Mouse (Mus musculus): ENCODE results near the gene Tnfrsf21. TPM values are rescaled to one million over a fixed set of nuclear protein-coding genes. Genes with fewer than 3 reads are reported as not detected.

Gene Tnfrsf21
- polyA plus RNA-seq, 1 experiment from 2014 or later = 32.9 TPM

- peak; percentile 43; the same call in 1 of the 2 replicates for ATAC-seq (ENCODE audit: insufficient number of reproducible peaks, low FRiP score, low TSS enrichment, low read depth)
- no peak overlapping the region for H3K27ac ChIP-seq (replicated peaks)
These were observed 119.3 kb downstream of the Tnfrsf21 start for GRCm38 (mm10) chr17:43135398-43136265.

DNA sequence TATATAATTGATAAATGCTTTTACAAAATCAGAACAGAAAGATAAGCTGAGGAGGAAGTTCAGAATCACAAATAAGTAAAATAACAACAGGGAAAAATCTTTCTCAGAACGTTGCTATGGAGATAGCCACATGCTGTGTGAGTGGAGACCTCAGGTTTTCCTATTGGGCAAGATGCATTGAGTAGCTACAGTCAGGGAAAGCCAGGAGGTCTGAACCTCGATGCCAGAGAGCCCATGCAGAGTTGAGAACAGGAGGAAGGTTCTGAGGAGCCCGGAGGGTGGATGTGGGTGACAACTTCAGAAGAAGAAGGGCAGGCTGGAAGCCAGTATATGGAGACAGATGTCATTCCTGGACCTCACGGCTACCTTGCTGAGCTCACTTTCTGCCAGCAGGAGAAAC is 120.4 kb downstream of the Tnfrsf21 start:
- no peaks in the 10 kb centered on the region for H3K27me3 ChIP-seq
- H3K4me3 ChIP-seq (replicated peaks) = no peak overlapping the region
- H3K4me2 ChIP-seq (replicated peaks) = no peak overlapping the region
- no peak overlapping the region for H3K9ac ChIP-seq
- H3K4me1 ChIP-seq = no peaks in the 10 kb centered on the region
- WGBS = 64% methylated on average over 4 of the region's 4 CpGs
- H3K9me3 ChIP-seq (replicated peaks) = no peaks in the 10 kb centered on the region
- ATAC-seq (ENCODE audit: insufficient number of reproducible peaks, low FRiP score, low TSS enrichment, low read depth) = no peak
- no peaks in the 10 kb centered on the region for H3K36me3 ChIP-seq
- H3K27ac ChIP-seq (replicated peaks) = no peak overlapping the region

More at GRCm38 (mm10) chr17:43135398-43136265, 119.3 kb downstream of the Tnfrsf21 start:
- Histone ChIP-seq H3K36me3 (no peaks in the 10 kb centered on the region), H3K9me3 (replicated peaks) (no peaks in the 10 kb centered on the region), H3K27me3 (no peaks in the 10 kb centered on the region), H3K4me1 (no peaks in the 10 kb centered on the region), H3K4me2 (replicated peaks) (no peak overlapping the region), H3K4me3 (replicated peaks) (no peak overlapping the region), H3K9ac (no peak overlapping the region)
- WGBS = 56% methylated on average over 7 of the region's 7 CpGs

DNA sequence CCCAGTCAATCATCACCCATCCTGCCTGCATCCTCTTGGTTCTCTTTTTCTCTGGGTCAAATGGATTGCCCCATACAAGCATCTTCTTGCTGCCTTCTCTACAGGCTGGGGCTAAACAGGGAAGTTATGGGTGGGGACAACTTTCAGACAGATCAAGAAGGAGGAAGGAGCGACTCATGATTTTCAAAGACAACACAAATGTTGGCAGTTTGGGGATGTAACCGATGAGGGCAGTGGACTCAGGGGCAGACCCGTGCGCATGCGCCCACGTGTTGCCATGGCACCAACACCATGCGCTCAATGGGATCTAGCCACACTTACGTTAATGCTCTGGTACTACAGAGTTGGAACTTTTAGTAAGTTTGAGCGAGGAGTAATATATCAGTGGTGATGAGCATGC is 121.5 kb downstream of the Tnfrsf21 start:
- H3K9me3 ChIP-seq (replicated peaks) = no peaks in the 10 kb centered on the region
- no peak overlapping the region for H3K9ac ChIP-seq
- no peak overlapping the region for H3K27ac ChIP-seq (replicated peaks)
- 89% methylated on average over 9 of the region's 9 CpGs for WGBS
- no peak for ATAC-seq (ENCODE audit: insufficient number of reproducible peaks, low FRiP score, low TSS enrichment, low read depth)
- H3K4me3 ChIP-seq (replicated peaks) = no peak overlapping the region
- no peak overlapping the region for H3K4me2 ChIP-seq (replicated peaks)
- no peaks in the 10 kb centered on the region for H3K36me3 ChIP-seq
- no peaks in the 10 kb centered on the region for H3K4me1 ChIP-seq
- no peaks in the 10 kb centered on the region for H3K27me3 ChIP-seq

DNA sequence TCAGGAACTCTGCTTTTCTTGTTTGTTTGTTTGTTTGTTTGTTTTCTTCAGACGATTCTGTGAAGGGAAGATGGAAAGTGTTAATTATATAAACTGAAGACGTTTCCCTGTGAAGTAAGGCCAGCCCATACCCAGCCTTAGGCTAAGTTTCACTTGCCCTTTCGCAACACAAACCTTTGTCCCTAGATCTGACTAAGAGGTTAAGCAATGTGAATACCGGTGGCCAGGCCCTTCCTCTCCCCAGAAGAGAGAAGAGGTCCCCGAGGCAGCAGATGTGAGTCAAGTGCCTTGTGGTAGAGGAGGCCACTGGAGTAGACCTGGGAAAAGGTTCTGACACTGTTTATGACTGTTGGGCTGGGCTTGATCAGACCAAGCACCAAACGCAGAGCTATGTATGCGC is 122.0 kb downstream of the Tnfrsf21 start:
- no peaks in the 10 kb centered on the region for H3K4me1 ChIP-seq
- H3K4me3 ChIP-seq (replicated peaks) = no peak overlapping the region
- H3K9ac ChIP-seq = no peak overlapping the region
- ATAC-seq (ENCODE audit: insufficient number of reproducible peaks, low FRiP score, low TSS enrichment, low read depth) = no peak
- 72% methylated on average over 7 of the region's 7 CpGs for WGBS
- H3K4me2 ChIP-seq (replicated peaks) = no peak overlapping the region
- no peaks in the 10 kb centered on the region for H3K27me3 ChIP-seq
- no peaks in the 10 kb centered on the region for H3K36me3 ChIP-seq
- H3K9me3 ChIP-seq (replicated peaks) = no peaks in the 10 kb centered on the region
- no peak overlapping the region for H3K27ac ChIP-seq (replicated peaks)

Other genes with a start within 250 kb of the Tnfrsf21 start
- gene Cd2ap, start 139.9 kb upstream of the Tnfrsf21 start, polyA plus RNA-seq (2015; fragmentation: Nextera tagmentation; extraction: Ambion mirVana) = 23.5 and 26.4 TPM in 2 replicates